Mouse (Mus musculus) left cerebral cortex, postnatal 10 days (tissue): ENCODE measurements around the gene Mtmr11. TPM values are rescaled to one million over a fixed set of nuclear protein-coding genes. Genes with fewer than 3 reads are reported as not detected.
"Not testable (repeated sequence)": the region's sequence is repeated elsewhere in the genome, so short reads cannot be mapped to it uniquely, and the experiment has no call there.

Source experiments
- DNase-seq, 2 experiments: peaks; one replicate each; pipeline ENCODE4 v3.0.0; 2021 to 2022; ENCODE audit warnings: low spot score in 2 of 2, mixed read lengths in 1 of 2; ENCODE audit errors: extremely low spot score in 1 of 2
- intact Hi-C: fragments of 180-260 bp; cut with DNase I; formaldehyde crosslinking; loops from one replicate; pipeline ENCODE4 v1.15.1; 2025
- microRNA-seq: library from miRNA; unstranded; fragments of <30 nt; microRNA quantifications from one replicate; pipeline ENCODE4 v1.2.0, GENCODE M21; 2022
- total RNA-seq, 2 experiments: library from RNA; stranded (reverse); gene quantifications; 2 replicates each; pipeline ENCODE4 v1.2.3; 2021

Gene Mtmr11
- total RNA-seq, 2 experiments from 2014 or later, result 5.3 to 6.7 TPM

- intact Hi-C loops, result no loop called here
- peak; percentile 91 to 92 for DNase-seq
Observed at GRCm38 (mm10) chr3:96197129-96197749, 35.4 kb downstream of the Mtmr11 start.

DNA sequence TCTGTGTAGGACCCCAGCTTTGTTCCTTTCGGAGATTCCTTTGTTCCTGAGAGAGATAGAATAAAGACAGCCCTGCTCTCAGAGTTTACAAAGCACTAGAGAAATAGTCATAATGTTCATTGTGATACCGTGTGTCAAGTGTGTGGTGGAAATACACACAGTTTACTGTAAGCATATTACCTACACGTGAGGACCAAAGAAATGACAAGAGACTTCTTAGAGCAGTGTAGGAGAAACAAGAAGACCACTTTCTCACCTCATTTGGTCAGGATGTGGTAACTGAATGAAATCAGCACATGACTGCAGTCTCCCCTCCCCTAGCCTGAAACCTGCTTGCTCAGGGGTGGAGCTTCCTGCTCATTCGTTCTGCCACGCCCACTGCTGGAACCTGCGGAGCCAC is 36.4 kb downstream of the Mtmr11 start:
- intact Hi-C loops, result no loop called here
- no peak for DNase-seq

DNA sequence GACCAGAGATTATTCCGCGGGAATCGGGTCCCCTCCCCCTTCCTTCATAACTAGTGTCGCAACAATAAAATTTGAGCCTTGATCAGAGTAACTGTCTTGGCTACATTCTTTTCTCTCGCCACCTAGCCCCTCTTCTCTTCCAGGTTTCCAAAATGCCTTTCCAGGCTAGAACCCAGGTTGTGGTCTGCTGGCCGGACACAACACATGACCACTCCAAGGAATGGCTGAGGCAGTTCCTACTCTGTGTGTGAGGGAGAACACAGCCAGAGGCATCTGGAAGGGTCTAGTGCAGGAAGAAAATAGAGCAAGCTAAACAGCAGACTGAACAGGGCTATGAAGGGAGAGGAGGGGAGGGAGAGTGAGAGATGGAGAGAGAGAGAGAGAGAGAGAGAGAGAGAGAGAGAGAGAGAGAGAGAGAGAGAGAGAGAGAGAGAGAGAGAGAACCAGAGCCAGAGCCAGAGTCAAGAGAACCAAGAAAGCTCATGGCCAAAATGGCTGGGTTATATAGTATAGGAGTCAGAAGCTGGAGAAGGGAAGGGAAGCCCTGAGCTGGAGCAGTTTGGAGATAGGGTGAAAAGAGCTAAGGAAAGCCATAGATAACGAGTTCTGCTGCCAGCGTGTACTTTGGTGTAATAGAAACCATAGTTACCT is 36.9 kb downstream of the Mtmr11 start:
- DNase-seq, intact Hi-C loops: not testable (repeated sequence)

- intact Hi-C loops, result no loop called here
- peak in 1 of 2 experiments; percentile 13 for DNase-seq
Observed at GRCm38 (mm10) chr3:96199731-96200130, 37.9 kb downstream of the Mtmr11 start.

GRCm38 (mm10) chr3:96207819-96208218 is 46.0 kb downstream of the Mtmr11 start:
- no peak for DNase-seq
- intact Hi-C loops, result no loop called here

- peak in 1 of 2 experiments; percentile 43 for DNase-seq
- intact Hi-C loops, result no loop called here
Observed at GRCm38 (mm10) chr3:96209242-96209641, 47.4 kb downstream of the Mtmr11 start.

GRCm38 (mm10) chr3:96219191-96219641 is 57.4 kb downstream of the Mtmr11 start:
- intact Hi-C loops, result no loop called here
- no peak for DNase-seq

DNA sequence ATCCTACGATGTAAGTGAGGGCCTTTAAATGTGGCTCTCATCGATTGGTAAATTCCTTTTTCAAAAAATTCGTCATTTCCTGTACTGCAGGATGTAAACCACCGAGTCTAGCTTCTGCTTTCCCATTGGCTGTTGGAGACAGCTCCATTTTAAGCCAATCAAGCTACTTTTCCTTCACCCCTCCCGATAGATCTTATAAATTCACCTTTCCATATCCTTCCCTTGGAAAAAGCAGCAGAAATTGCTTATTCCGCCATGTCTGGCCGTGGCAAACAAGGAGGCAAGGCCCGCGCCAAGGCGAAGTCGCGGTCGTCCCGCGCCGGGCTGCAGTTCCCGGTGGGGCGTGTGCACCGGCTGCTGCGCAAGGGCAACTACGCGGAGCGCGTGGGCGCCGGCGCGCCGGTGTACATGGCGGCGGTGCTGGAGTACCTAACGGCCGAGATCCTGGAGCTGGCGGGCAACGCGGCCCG is 57.9 kb downstream of the Mtmr11 start, which contains the start of the genes Bola1 and Hist2h2ab:
TSS of gene Bola1 (minus strand) at position 49 of the 470 bp plus-strand sequence.
TSS of gene Hist2h2ab (plus strand) at position 205 of the 470 bp plus-strand sequence.
- intact Hi-C loops, result loop anchor here (10.0 kb wide), 1 partner anchor 255 kb away; no protein-coding TSS in a partner anchor

DNA sequence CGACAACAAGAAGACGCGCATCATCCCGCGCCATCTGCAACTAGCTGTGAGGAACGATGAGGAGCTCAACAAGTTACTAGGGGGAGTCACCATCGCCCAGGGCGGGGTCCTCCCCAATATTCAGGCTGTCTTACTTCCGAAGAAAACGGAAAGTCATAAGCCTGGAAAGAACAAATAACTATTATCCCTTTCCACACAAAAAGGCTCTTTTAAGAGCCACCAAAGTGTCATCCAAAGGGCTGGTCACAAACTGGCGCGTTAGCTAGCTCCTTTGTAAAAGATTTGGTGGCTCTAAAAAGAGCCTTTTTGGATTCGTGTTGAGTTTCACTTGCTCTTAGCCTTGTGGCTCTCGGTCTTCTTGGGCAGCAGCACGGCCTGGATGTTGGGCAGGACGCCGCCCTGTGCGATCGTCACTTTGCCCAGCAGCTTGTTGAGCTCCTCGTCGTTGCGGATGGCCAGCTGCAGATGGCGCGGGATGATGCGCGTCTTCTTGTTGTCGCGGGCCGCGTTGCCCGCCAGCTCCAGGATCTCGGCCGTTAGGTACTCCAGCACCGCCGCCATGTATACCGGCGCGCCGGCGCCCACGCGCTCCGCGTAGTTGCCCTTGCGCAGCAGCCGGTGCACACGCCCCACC is 58.4 kb downstream of the Mtmr11 start:
- intact Hi-C loops, result loop anchor here (10.0 kb wide), 1 partner anchor 255 kb away; no protein-coding TSS in a partner anchor
- peak in 1 of 2 experiments; percentile 57 for DNase-seq

More for the DNA sequence above, 57.9 kb downstream of the Mtmr11 start, which contains the start of the genes Bola1 and Hist2h2ab:
- DNase-seq, result peak; percentile 74 to 89

- intact Hi-C loops, result loop anchor here (10.0 kb wide), 1 partner anchor 256 kb away; no protein-coding TSS in a partner anchor
- DNase-seq, result peak; percentile 83 to 89
Observed at GRCm38 (mm10) chr3:96220765-96221639, 59.2 kb downstream of the Mtmr11 start, which contains the start of the genes Hist2h2ac and Hist2h2be. Hist2h2ac (minus strand) TSS chr3:96220880. Hist2h2be (plus strand) TSS chr3:96221119.

Small RNAs within 50 kb of the gene (microRNA-seq; reads per million reads assigned to microRNA genes)
- not detected for gene Gm44492

Other genes with a start within 250 kb of the Mtmr11 start
- 100 to 1,000 TPM; 104 to 106 TPM for gene Anp32e, start 232.8 kb upstream of the Mtmr11 start, total RNA-seq
- 10 to 100 TPM; 56.2 to 56.3 TPM for gene Plekho1, start 166.0 kb upstream of the Mtmr11 start, total RNA-seq
- gene Vps45, start 103.5 kb upstream of the Mtmr11 start, total RNA-seq, result 10 to 100 TPM; 41.2 to 46.4 TPM
- gene Otud7b, start 57.5 kb upstream of the Mtmr11 start, total RNA-seq, result 10 to 100 TPM; 13.4 to 17.6 TPM
- 10 to 100 TPM; 45.5 to 47.2 TPM for gene Sf3b4, start 10.3 kb downstream of the Mtmr11 start, total RNA-seq
- gene Sv2a, start 19.1 kb downstream of the Mtmr11 start, total RNA-seq, result 100 to 1,000 TPM; 404 to 435 TPM
- 10 to 100 TPM; 19.3 to 22.2 TPM for gene Bola1, start 57.7 kb downstream of the Mtmr11 start, total RNA-seq
- gene Hist2h2ab, start 57.9 kb downstream of the Mtmr11 start, total RNA-seq, result 10 to 100 TPM; 13.8 to 16.7 TPM
- gene Hist2h2ac, start 58.9 kb downstream of the Mtmr11 start, total RNA-seq, result 10 to 100 TPM; 34.2 to 37.9 TPM
- gene Hist2h2be, start 59.1 kb downstream of the Mtmr11 start, total RNA-seq, result 1 to 10 TPM; 2.9 to 3.0 TPM
- 10 to 100 TPM; 10.2 to 10.9 TPM for gene Hist2h3c2, start 77.1 kb downstream of the Mtmr11 start, total RNA-seq
- 100 to 1,000 TPM; 281 to 297 TPM for gene Hist2h2aa2, start 78.3 kb downstream of the Mtmr11 start, total RNA-seq
- 1 to 10 TPM; 2.8 to 6.5 TPM for gene Hist2h2aa1, start 83.5 kb downstream of the Mtmr11 start, total RNA-seq
- gene Hist2h3c1, start 84.7 kb downstream of the Mtmr11 start, total RNA-seq, result not detected
- gene Hist2h4, start 101.3 kb downstream of the Mtmr11 start, total RNA-seq, result 10 to 100 TPM; 34.4 to 37.7 TPM
- 100 to 1,000 TPM; 116 to 121 TPM for gene Hist2h3b, start 106.7 kb downstream of the Mtmr11 start, total RNA-seq
- 100 to 1,000 TPM; 161 to 194 TPM for gene Hist2h2bb, start 107.7 kb downstream of the Mtmr11 start, total RNA-seq
- 1 to 10 TPM; 1.9 to 3.4 TPM for gene Fcgr1, start 132.0 kb downstream of the Mtmr11 start, total RNA-seq